Comparison of ENCODE assay signal across 33 mouse cellular contexts in the genomic region with DNA sequence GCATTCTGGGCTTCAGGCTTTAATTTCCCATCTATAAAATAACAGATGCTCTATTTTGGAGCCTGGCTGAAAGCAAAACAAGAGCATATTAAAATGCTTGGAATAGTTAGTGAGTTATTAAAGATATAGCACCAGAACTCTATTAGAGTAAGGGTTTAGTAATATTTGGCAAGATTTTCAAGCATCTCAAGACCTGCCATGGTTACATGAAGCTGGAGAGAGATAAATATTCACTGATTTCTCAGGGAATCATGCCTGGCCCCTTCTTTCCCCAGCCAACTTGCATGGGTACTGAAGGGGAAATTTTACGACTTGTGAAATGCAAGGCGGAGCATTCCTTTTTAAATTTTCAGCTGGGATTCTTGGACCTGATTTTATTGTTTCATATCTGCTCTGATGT. TPM values are rescaled to one million over a fixed set of nuclear protein-coding genes. Genes with fewer than 3 reads are reported as not detected.
DNase-seq lines count a peak whose midpoint lies in the region; ATAC-seq lines count a peak whose summit lies in the region.
"Had no signal": no experiment of that assay in that cellular context is flagged by ENCODE, and none has a peak within 500 bp of the region (broad histone marks: within the 10 kb centered on the region; RNA-seq: fewer than 3 reads in every experiment).

No protein-coding gene starts in this region.

- ATAC-seq in limb, embryonic 13.5 days (ENCODE audit: low FRiP score, low read depth): peak; percentile 51; the same call in 1 of the 2 replicates
- peak; percentile 70; the same call in 1 of the 2 replicates for ATAC-seq in limb, embryonic 15.5 days (ENCODE audit: insufficient number of reproducible peaks, low FRiP score, low TSS enrichment, low read depth)
- ATAC-seq: activated CD4-positive, CD25-positive, alpha-beta regulatory T cell, adult 4 months; forebrain, embryonic 14.5 days; intestine, embryonic 15.5 days had no signal

- no peak overlapping the region for H3K4me2 ChIP-seq in limb, embryonic 13.5 days (replicated peaks)
- no peak overlapping the region for H3K4me2 ChIP-seq in limb, embryonic 15.5 days
- H3K4me2 ChIP-seq: embryonic facial prominence, embryonic 12.5 days; embryonic facial prominence, embryonic 15.5 days; heart, embryonic 11.5 days; hindbrain, embryonic 12.5 days; hindbrain, embryonic 15.5 days; intestine, embryonic 15.5 days had no signal

- H3K36me3 ChIP-seq in limb, embryonic 13.5 days: no peaks in the 10 kb centered on the region
- no peaks in the 10 kb centered on the region for H3K36me3 ChIP-seq in limb, embryonic 10.5 days
- no peaks in the 10 kb centered on the region for H3K36me3 ChIP-seq in limb, embryonic 15.5 days
- H3K36me3 ChIP-seq: embryonic facial prominence, embryonic 12.5 days; embryonic facial prominence, embryonic 15.5 days; G1E; hindbrain, embryonic 12.5 days; hindbrain, embryonic 15.5 days; intestine, embryonic 15.5 days had no signal

- intact Hi-C loops in gastrocnemius, postnatal 14 days (cut with DNase I; ENCODE audit: low total_unique reads): no loop called here
- intact Hi-C loops in left cerebral cortex, postnatal 36 days (cut with DNase I): loop anchor here (10.0 kb wide), 1 partner anchor 98 kb away; no protein-coding TSS in a partner anchor

- no peak overlapping the region for H3K9ac ChIP-seq in limb, embryonic 13.5 days
- no peak overlapping the region for H3K9ac ChIP-seq in limb, embryonic 15.5 days
- H3K9ac ChIP-seq: embryonic facial prominence, embryonic 12.5 days; embryonic facial prominence, embryonic 15.5 days; hindbrain, embryonic 12.5 days; hindbrain, embryonic 15.5 days; intestine, embryonic 15.5 days had no signal

- peak; percentile 17 for DNase-seq in gastrocnemius, adult 18-20 months (ENCODE audit: low spot score)
- DNase-seq in gastrocnemius, postnatal 14 days: no peak
- no peak for DNase-seq in limb, embryonic 10.5 days (ENCODE audit: low spot score)
- no peak for DNase-seq in left cerebral cortex, postnatal 36 days (ENCODE audit: low spot score in 2 of 2)
- DNase-seq in embryo, embryonic 9.5 days (ENCODE audit: extremely low spot score): no peak
- DNase-seq: adrenal gland, adult 8-10 months; adrenal gland, postnatal 25 days; B cell, adult 2 months; cerebellum, adult 11-12 months; cerebellum, adult 8-10 months; cerebellum, postnatal 10 days; cerebellum, postnatal 36 days; embryo, embryonic 11 days; heart, adult 11 months had no signal

- WGBS in limb, embryonic 13.5 days: 68% methylated on average over 2 of the region's 2 CpGs
- 94% methylated on average over 2 of the region's 2 CpGs for WGBS in limb, embryonic 10.5 days
- WGBS in limb, embryonic 15.5 days: 38% methylated on average over 2 of the region's 2 CpGs

- H3K27me3 ChIP-seq in limb, embryonic 13.5 days: no peaks in the 10 kb centered on the region
- no peaks in the 10 kb centered on the region for H3K27me3 ChIP-seq in limb, embryonic 10.5 days (ENCODE audit: low read depth, poor library complexity, severe bottlenecking)
- no peaks in the 10 kb centered on the region for H3K27me3 ChIP-seq in limb, embryonic 15.5 days
- H3K27me3 ChIP-seq: CH12.LX; embryonic facial prominence, embryonic 12.5 days; embryonic facial prominence, embryonic 15.5 days; hindbrain, embryonic 12.5 days; hindbrain, embryonic 15.5 days; intestine, embryonic 15.5 days had no signal

- no peak overlapping the region for H3K27ac ChIP-seq in limb, embryonic 13.5 days
- no peak overlapping the region for H3K27ac ChIP-seq in limb, embryonic 10.5 days
- H3K27ac ChIP-seq in limb, embryonic 15.5 days: no peak overlapping the region
- H3K27ac ChIP-seq: embryonic facial prominence, embryonic 12.5 days; embryonic facial prominence, embryonic 15.5 days; hindbrain, embryonic 12.5 days; hindbrain, embryonic 15.5 days; intestine, embryonic 15.5 days had no signal

- H3K4me3 ChIP-seq in limb, embryonic 13.5 days: no peak overlapping the region
- H3K4me3 ChIP-seq in limb, embryonic 10.5 days: no peak overlapping the region
- H3K4me3 ChIP-seq in limb, embryonic 15.5 days: no peak overlapping the region
- H3K4me3 ChIP-seq: embryonic facial prominence, embryonic 12.5 days; embryonic facial prominence, embryonic 15.5 days; hindbrain, embryonic 12.5 days; hindbrain, embryonic 15.5 days; intestine, embryonic 15.5 days had no signal

- peaks cover 22% of the 10 kb centered on the region for H3K4me1 ChIP-seq in limb, embryonic 13.5 days
- H3K4me1 ChIP-seq in limb, embryonic 10.5 days: no peaks in the 10 kb centered on the region
- peaks cover 17% of the 10 kb centered on the region for H3K4me1 ChIP-seq in limb, embryonic 15.5 days
- H3K4me1 ChIP-seq: embryonic facial prominence, embryonic 12.5 days; hindbrain, embryonic 12.5 days; intestine, embryonic 15.5 days had no signal

- no peaks in the 10 kb centered on the region for H3K9me3 ChIP-seq in limb, embryonic 13.5 days
- no peaks in the 10 kb centered on the region for H3K9me3 ChIP-seq in limb, embryonic 10.5 days (replicated peaks)
- no peaks in the 10 kb centered on the region for H3K9me3 ChIP-seq in limb, embryonic 15.5 days
- H3K9me3 ChIP-seq: embryonic facial prominence, embryonic 12.5 days; embryonic facial prominence, embryonic 15.5 days; hindbrain, embryonic 12.5 days; hindbrain, embryonic 15.5 days; intestine, embryonic 15.5 days had no signal

RNA-seq across cellular contexts. Expression of a gene that starts 27.1 kb away (rescaled TPM):
- not detected for total RNA-seq in gastrocnemius, adult 18-20 months (2021)
- under 1 TPM in 1 of 2 experiments, not detected in 1; 0.09 TPM for total RNA-seq in gastrocnemius, postnatal 14 days (2021)
- 0.78 and 0.92 TPM in 2 replicates for polyA plus RNA-seq in limb, embryonic 13.5 days (2015; fragmentation: Nextera tagmentation; extraction: Ambion mirVana)
- polyA plus RNA-seq in limb, embryonic 10.5 days (2016; fragmentation: Nextera tagmentation; extraction: Ambion mirVana): not detected in 2 replicates
- 0.43 and 0.55 TPM in 2 replicates for polyA plus RNA-seq in limb, embryonic 15.5 days (2015; fragmentation: Nextera tagmentation; extraction: Ambion mirVana)
- total RNA-seq in left cerebral cortex, postnatal 36 days (2021): under 1 TPM in 1 of 2 experiments, not detected in 1; 0.23 TPM
- total RNA-seq: adrenal gland, postnatal 25 days; G1E; gastrocnemius, adult 8-10 months; gastrocnemius, postnatal 4 days; heart, adult 8-10 months had no signal
- polyA plus RNA-seq: cortical plate, adult 2 months; embryonic facial prominence, embryonic 12.5 days; forebrain, embryonic 11.5 days; G1E; heart, embryonic 11.5 days; heart, embryonic 14.5 days; heart, postnatal 0 days; hindbrain, embryonic 12.5 days; hindbrain, embryonic 15.5 days had no signal
